Mouse (Mus musculus) limb, embryonic 13.5 days (tissue): Measurements from ENCODE around the gene Gm17364. TPM values are rescaled to one million over a fixed set of nuclear protein-coding genes. Genes with fewer than 3 reads are reported as not detected.
A peak's percentile ranks its signal among the peaks of the same experiment; 100 is the strongest.

Experiments
- ATAC-seq: fragments of 200-750 bp; cut with Nextera tagmentation; 2 replicates; pipeline ENCODE4 v1.8.0; 2017; ENCODE audit warnings: low read depth, moderate number of reproducible peaks, moderate TSS enrichment; ENCODE audit not compliant: low FRiP score
- H3K27ac ChIP-seq: fragments of 300-500 bp; sonication (generic); 2 replicates; pipeline ENCODE4 v1.5.1; 2015; ENCODE audit warnings: inconsistent platforms, mild to moderate bottlenecking, moderate library complexity
- H3K27me3 ChIP-seq: fragments of 300-500 bp; sonication (generic); 2 replicates; pipeline ENCODE4 v1.6.1; 2015; ENCODE audit warnings: mild to moderate bottlenecking, inconsistent platforms
- H3K36me3 ChIP-seq: fragments of 300-500 bp; sonication (generic); 2 replicates; pipeline ENCODE4 v1.6.1; 2015; ENCODE audit warnings: inconsistent platforms, mild to moderate bottlenecking, moderate library complexity
- H3K4me1 ChIP-seq: fragments of 300-500 bp; sonication (generic); 2 replicates; pipeline ENCODE4 v1.6.1; 2015; ENCODE audit warnings: inconsistent platforms
- H3K4me2 ChIP-seq: fragments of 300-500 bp; sonication (generic); replicated peaks from 2 replicates; pipeline ENCODE4 v1.6.1; 2015; ENCODE audit warnings: inconsistent platforms, mild to moderate bottlenecking, moderate library complexity
- H3K4me3 ChIP-seq: fragments of 300-500 bp; sonication (generic); 2 replicates; pipeline ENCODE4 v1.5.1; 2015; ENCODE audit warnings: moderate library complexity, mild to moderate bottlenecking, inconsistent platforms
- H3K9ac ChIP-seq: fragments of 300-500 bp; sonication (generic); 2 replicates; pipeline ENCODE4 v1.6.1; 2015; ENCODE audit warnings: mild to moderate bottlenecking, inconsistent platforms
- H3K9me3 ChIP-seq: fragments of 300-500 bp; sonication (generic); 2 replicates; pipeline ENCODE4 v1.6.1; 2016; ENCODE audit warnings: inconsistent platforms
- WGBS: fragments of 180-500 bp; shearing (Covaris S2); methylation state at CpG from one replicate; pipeline ENCODE4 v1.1.7; 2015; 5-methylcytosine and 5-hydroxymethylcytosine counted together
- polyA plus RNA-seq: library from polyadenylated mRNA; unstranded; fragments of >200 nt; fragmentation: Nextera tagmentation; extraction: Ambion mirVana; gene quantifications from 2 replicates; pipeline ENCODE4 v1.2.1, GENCODE M21; 2015

Gm17364 gene
- polyA plus RNA-seq, 1 experiment from 2014 or later, result not detected

DNA sequence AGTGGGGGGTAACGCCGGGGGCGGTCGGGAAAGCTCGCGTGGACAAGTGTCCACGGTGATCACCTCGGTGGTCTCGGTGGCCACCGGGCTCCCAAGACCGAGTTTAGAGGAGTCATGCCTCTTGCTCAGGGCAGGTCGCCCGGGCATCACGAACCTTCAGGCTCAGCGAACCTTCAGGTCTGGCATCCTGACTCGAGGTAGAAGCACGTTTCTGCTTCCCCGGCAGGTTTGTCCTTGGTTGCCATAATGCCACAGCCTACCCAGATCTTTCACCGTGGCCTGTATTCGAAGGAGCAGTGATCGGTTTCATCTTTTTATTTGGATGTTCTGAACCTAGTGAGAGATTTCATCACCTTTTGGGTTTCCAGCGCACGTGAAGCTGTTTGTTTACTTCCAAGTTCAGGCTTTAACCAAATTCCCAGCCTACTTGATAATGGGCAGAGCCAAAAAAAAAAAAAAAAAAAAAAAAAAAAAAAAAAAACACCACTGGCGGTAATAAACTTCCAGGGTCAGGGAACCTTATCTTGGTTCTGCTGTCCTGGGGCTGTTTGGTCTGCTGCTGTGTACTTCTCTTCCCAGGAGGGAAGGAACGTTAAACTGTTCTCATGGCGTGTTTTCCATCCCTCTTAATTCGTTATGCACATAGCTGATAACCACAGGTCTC lies 23.3 kb downstream of the Gm17364 start:
- no peak for ATAC-seq
- Histone ChIP-seq H3K4me3 (peak overlapping the region; percentile 79), H3K4me1 (peaks cover 14% of the 10 kb centered on the region), H3K27me3 (no peaks in the 10 kb centered on the region), H3K27ac (no peak overlapping the region), H3K9me3 (no peaks in the 10 kb centered on the region), H3K4me2 (peak overlapping the region; percentile 77), H3K9ac (peak overlapping the region; percentile 85), H3K36me3 (no peaks in the 10 kb centered on the region)
- WGBS, result under 1% methylated on average over 27 of the region's 27 CpGs

DNA sequence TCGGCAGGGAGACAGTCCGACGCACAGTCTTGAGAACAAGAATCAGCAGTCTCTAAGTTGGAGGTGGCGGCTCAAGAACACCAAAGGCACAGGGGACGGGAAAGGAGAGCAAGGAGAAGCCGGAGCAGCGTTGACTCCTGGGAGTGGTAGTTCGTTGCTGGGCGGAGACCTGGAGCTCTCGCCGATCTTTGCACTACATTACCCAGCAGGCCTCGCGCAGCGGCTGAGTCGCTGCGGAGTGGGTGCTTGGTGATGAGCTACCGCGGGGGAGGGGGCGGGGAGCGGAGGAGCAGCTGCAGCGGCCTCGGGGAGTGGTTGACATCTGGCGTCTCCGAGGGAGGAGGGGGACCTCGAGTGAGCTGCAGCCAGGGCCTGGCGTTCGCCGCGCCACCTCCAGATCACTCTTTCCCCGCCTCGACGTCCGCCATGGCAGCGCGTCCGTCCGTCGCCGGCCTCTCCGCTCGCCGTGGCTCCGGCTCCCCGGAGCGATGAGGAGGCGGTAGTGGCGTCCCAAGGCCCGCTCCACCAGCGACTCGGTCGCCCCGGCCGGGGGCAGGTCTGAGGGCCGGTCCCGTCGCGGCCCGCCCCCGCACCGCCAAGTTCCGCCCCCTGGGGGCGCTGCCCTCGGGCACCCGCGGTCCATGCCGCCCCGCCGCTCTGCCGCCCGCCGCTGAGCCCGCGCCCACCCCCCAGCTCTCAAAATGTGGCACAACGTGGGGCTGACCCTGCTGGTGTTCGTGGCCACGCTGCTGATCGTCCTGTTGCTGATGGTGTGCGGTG lies 24.0 kb downstream of the Gm17364 start, which contains the start of gene Smim13:
Gene Smim13, plus strand, starts transcription at position 307 of the 780 bp plus-strand sequence.
- Histone ChIP-seq H3K27me3 (no peaks in the 10 kb centered on the region), H3K9me3 (no peaks in the 10 kb centered on the region), H3K9ac (peak within 1 kb of the TSS; percentile 85), H3K27ac (peak within 1 kb of the TSS; percentile 86), H3K36me3 (no peaks in the 10 kb centered on the region), H3K4me3 (peak within 1 kb of the TSS; percentile 79), H3K4me1 (peaks cover 14% of the 10 kb centered on the region), H3K4me2 (peak within 1 kb of the TSS; percentile 77)
- WGBS, result 0% methylated on average over 78 of the region's 78 CpGs
- ATAC-seq, result peak; percentile 98

DNA sequence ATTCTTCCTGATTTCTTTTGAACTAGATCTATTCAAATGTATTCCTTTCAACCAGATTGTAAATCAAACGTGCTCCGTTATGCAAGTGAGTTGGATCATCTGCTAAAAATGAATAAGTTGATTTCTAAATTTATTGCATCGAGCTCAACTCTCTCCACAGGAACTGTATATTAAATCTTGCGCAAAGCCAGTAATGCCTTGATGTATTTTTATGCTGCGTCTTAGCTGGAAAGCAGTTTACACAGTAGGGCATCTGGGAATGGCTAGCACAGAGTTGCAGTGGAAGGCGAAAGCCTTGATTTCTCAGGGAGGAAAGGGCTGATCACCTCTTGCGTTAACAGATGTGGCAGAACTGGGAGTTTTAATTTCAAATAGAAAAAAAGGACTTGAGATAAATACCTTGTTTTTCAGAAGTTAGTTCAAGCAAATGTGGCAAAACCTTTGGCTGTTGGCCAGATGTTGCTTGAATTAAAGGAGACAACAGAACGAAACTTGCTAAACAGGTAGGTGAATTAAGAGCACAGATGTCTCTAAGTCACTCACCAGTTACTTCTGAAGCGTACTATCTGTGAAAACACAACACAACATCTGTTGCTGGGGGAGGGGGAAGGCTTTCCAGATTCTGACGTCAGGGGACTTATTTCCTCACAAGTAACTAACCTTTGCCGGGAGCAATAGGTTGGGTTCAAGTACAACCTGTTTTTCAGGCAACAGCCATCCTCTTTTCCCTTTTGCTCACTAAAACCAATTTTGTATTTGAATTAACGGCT lies 24.8 kb downstream of the Gm17364 start:
- Histone ChIP-seq H3K4me2 (peak overlapping the region; percentile 77), H3K4me3 (peak overlapping the region; percentile 79), H3K9me3 (no peaks in the 10 kb centered on the region), H3K9ac (peak overlapping the region; percentile 66), H3K27me3 (no peaks in the 10 kb centered on the region), H3K36me3 (no peaks in the 10 kb centered on the region), H3K4me1 (peaks cover 14% of the 10 kb centered on the region), H3K27ac (no peak overlapping the region; the same call in 1 of the 2 replicates)
- 35% methylated on average over 12 of the region's 12 CpGs for WGBS
- 0 out of 2 replicates have a peak, but pooled peaks have one; percentile 13 for ATAC-seq

DNA sequence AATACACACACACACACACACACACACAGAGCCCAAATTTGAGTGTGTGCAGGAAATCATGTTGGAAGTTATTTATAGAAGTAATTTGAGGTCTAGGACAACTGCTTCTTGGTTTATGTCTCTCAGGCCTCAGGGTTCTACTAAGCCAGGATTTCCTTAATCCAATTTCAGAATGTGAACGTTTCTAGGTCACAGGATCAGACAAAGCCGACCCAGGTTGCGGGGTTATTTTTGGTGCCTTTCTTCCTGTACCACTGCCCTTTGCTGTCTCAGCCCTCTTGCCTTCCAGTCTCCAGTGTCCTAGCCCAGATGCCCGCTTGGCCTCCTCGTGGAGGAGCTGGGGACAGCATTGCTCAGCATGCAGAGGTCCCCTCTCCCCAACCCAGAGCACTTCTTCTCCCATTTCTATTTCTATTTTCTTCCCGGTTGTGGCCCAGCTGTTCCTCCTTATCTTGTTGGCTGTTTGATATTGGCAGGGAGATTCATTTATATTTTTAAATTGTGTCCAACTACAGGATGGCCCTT lies 29.4 kb downstream of the Gm17364 start:
- Histone ChIP-seq H3K4me3 (no peak overlapping the region), H3K4me1 (peaks cover 6% of the 10 kb centered on the region), H3K4me2 (no peak overlapping the region), H3K9me3 (no peaks in the 10 kb centered on the region), H3K27me3 (0 out of 2 replicates have a peak, but pooled peaks cover 2% of the 10 kb centered on the region), H3K9ac (no peak overlapping the region), H3K27ac (no peak overlapping the region), H3K36me3 (no peaks in the 10 kb centered on the region)
- WGBS, result 58% methylated on average over 6 of the region's 6 CpGs
- no peak; the same call in 1 of the 2 replicates for ATAC-seq

DNA sequence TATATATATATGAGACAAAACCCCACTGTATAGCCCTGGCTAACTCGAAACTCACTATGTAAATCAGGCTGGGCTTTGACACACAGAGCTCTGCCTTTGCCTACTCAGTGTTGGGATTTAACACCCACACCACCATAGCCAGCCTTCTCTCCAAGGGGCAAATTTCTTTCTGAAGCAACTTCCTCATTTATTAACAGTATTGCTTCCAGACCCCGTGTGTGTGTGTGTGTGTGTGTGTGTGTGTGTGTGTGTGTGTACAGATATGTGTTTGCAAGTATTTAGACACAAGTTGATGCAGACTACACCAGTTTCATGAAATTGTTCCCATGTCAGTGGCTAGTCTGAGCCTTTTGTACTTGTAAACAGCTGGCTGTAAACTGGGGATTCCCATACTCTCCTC lies 32.2 kb downstream of the Gm17364 start:
- no peak overlapping the region for H3K4me2 ChIP-seq
- H3K4me3 ChIP-seq, result no peak overlapping the region
- H3K4me1 ChIP-seq, result no peaks in the 10 kb centered on the region
- H3K9ac ChIP-seq, result no peak overlapping the region
- ATAC-seq, result no peak
- H3K36me3 ChIP-seq, result no peaks in the 10 kb centered on the region
- H3K27ac ChIP-seq, result no peak overlapping the region
- WGBS, result 69% methylated on average over 2 of the region's 2 CpGs
- no peaks in the 10 kb centered on the region for H3K9me3 ChIP-seq
- H3K27me3 ChIP-seq, result 0 out of 2 replicates have a peak, but pooled peaks cover 4% of the 10 kb centered on the region

DNA sequence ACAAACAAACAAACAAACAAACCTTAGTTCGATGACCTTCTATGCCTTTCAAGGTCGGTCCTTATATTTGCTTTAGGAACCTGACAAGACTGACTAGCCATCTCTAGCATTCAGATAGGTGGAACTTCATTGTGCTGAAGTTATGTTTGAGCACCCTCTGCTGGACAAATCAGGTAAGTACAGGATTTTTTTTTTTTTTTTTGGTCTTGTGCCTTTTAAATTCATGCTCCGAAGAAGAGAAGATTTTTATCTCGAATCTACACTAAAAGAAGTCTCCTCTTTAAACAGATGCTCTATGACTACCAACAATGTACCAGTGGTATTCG lies 35.0 kb downstream of the Gm17364 start:
- Histone ChIP-seq H3K27me3 (0 out of 2 replicates have a peak, but pooled peaks cover 4% of the 10 kb centered on the region), H3K9ac (no peak overlapping the region), H3K4me1 (no peaks in the 10 kb centered on the region), H3K4me3 (no peak overlapping the region), H3K9me3 (no peaks in the 10 kb centered on the region), H3K27ac (no peak overlapping the region), H3K4me2 (no peak overlapping the region), H3K36me3 (no peaks in the 10 kb centered on the region)
- 11% methylated on average over 5 of the region's 5 CpGs for WGBS
- no peak for ATAC-seq

DNA sequence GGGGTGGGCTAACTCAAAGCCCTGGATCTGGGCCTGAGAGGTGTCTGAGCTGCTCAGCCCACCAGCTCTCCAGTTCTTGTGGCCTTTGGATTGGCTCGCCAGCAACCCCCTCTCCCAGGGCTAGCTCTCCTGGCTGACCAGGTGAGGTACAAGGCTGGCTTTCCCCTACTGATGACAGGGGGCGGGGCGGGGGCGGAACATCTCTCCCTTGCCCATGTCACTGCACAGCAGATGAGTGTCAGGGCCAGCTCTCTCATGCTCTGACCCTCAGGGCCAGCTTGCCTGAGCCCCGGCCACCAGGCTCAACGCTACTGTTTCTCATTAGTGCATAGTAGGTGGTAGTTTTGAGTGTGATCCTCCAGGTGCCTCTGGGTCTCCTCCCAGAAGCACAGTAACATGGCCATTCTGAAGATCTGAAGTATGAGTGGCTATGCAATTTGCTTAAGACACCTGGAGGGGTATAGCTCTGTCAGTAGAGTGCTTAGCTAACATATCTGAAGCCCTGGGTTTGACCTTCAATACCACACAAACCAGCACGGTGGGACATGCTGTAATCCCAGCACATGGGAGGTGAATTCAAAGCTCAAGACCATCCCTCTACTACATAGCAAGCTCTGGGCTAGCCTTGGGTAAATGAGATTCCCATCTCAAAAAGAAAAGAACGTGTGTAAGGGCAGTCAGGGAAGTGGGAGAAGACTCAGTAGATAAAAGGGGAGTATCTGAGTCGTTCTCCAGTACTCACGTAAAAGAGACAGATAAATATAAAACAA lies 35.6 kb downstream of the Gm17364 start:
- no peaks in the 10 kb centered on the region for H3K36me3 ChIP-seq
- no peaks in the 10 kb centered on the region for H3K9me3 ChIP-seq
- 74% methylated on average over 10 of the region's 10 CpGs for WGBS
- no peak overlapping the region for H3K4me2 ChIP-seq
- no peaks in the 10 kb centered on the region for H3K4me1 ChIP-seq
- no peak for ATAC-seq
- H3K27ac ChIP-seq, result no peak overlapping the region
- H3K4me3 ChIP-seq, result no peak overlapping the region
- no peak overlapping the region for H3K9ac ChIP-seq
- 0 out of 2 replicates have a peak, but pooled peaks cover 4% of the 10 kb centered on the region for H3K27me3 ChIP-seq

DNA sequence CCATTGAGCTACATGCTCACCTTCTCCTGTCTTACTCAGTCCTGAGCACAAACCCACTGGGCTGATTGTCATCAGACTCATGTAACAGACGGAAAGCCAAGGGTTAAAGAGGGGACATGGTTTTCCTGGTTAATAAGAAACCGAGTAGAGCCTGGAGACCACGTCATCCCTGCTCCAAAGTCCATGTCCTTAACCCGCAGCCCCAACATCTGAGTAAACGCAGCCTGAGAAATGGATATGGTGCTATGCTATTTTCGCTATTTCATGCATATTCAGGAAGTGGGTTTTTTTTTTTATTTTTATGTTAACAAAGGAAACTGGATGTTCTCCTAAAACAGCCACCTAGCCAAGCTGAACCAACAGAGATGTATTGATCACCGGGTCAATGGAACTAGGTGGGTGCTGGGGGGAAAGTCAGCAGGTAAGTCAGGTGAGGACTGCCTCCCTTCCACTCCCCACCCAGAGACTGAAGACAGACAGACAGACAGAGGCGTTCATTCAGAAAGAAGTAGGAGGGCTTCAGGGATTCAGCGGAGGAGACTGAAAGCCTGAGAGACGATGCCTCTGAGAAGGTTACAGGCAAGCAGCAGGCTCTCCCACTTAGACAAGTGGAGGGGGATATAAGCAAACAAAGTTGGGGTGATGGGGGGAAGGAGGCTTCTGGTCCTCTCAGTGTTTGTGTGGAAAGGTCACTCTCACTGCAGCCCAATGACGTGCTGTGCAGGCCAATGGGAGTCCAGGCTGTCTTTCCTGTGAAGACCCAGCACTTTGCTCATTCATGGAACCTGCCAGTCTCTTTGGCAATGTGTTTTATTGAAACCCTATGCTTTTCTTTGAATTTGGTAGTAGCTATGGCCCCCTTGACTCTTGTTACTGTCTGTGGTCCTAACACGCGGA lies 37.7 kb downstream of the Gm17364 start:
- Histone ChIP-seq H3K27me3 (0 out of 2 replicates have a peak, but pooled peaks cover 4% of the 10 kb centered on the region), H3K9me3 (no peaks in the 10 kb centered on the region), H3K4me1 (no peaks in the 10 kb centered on the region), H3K4me2 (no peak overlapping the region), H3K9ac (no peak overlapping the region), H3K36me3 (no peaks in the 10 kb centered on the region), H3K27ac (no peak overlapping the region), H3K4me3 (no peak overlapping the region)
- no peak for ATAC-seq
- 74% methylated on average over 13 of the region's 13 CpGs for WGBS

DNA sequence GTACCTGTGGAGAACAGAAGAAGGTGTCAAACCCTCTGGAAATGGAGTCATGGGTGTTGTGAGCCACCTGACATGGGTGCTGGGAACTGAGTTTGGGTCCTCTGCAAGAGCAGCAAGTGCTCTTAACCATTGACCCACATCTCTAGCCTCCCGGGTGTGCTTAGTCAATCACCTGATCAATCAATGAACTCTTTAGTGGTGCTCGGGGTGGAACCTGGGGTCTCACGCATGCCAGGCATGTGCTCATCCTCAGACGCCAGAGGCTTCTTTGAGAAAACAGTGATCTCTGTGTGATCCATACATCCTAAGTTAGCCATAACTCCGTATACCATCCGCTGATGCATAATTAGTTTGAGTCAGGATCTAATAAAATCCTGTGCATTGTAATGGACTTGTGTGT lies 38.6 kb downstream of the Gm17364 start:
- 0 out of 2 replicates have a peak, but pooled peaks cover 4% of the 10 kb centered on the region for H3K27me3 ChIP-seq
- no peaks in the 10 kb centered on the region for H3K4me1 ChIP-seq
- H3K9ac ChIP-seq, result no peak overlapping the region
- no peaks in the 10 kb centered on the region for H3K9me3 ChIP-seq
- 89% methylated on average over 6 of the region's 6 CpGs for WGBS
- H3K27ac ChIP-seq, result no peak overlapping the region
- H3K36me3 ChIP-seq, result no peaks in the 10 kb centered on the region
- no peak overlapping the region for H3K4me2 ChIP-seq
- no peak overlapping the region for H3K4me3 ChIP-seq
- ATAC-seq, result no peak

DNA sequence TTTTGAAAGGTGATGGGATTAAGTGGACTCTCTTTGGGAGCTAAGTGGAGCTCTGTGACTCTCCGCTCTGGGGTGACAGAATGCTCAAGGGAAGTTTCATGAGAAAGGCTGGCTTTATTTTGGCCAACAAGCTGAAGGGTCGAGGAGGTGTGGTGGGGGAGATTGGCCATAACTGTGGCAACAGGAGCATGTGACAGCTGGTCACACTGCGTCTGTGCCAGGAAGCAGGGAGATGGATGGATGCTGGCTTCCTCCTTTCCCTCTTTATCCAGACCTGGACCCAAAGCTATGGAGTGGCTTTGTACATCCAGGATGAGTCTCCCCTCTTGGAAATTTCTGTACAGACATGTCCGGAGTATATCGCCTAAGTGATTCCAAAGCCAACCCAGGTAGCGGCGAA lies 40.5 kb downstream of the Gm17364 start:
- Histone ChIP-seq H3K4me3 (no peak overlapping the region), H3K4me1 (no peaks in the 10 kb centered on the region), H3K9ac (no peak overlapping the region), H3K27me3 (no peaks in the 10 kb centered on the region), H3K27ac (no peak overlapping the region), H3K4me2 (no peak overlapping the region), H3K36me3 (no peaks in the 10 kb centered on the region), H3K9me3 (no peaks in the 10 kb centered on the region)
- ATAC-seq, result no peak
- 86% methylated on average over 7 of the region's 7 CpGs for WGBS
